Comparison of ENCODE assay signal across 16 mouse cellular contexts in the genomic region with DNA sequence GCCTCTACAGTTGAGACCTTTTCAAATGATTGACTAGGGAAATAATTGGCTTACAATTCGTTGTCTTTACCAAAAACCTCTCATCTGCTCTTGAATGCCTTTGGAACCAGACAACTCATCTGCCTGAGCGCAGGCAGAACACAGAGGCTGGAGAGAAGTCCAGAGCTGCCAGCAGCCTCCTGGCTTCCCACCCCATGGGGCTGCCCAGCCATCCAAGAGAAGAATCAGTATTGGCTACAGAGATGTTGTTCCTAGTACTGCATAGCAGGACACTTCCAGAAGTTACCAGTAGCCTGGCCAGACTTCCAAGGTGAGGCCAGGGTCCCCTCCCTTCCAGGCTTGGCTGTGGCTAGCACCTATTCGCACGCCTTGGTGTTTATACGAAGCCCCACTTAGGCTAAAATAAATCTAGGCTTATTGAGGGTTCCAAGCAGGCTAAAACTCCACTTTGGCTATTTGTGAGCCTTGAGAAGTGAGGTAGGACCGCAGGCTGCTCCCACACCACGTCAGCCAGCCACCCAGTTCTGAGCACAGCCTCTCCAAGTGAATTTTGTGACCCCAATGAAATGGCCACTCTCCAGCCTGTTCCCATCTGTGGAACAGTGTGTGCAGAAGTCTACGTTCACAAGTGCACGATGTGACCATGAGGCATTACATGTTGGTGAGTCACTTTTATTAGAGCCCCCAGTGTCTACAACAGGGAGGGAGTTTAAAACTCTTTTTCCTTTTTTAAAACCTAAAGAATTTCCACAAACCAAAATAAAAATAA. TPM values are rescaled to one million over a fixed set of nuclear protein-coding genes. Genes with fewer than 3 reads are reported as not detected.
DNase-seq lines count a peak whose midpoint lies in the region; ATAC-seq and TF ChIP-seq lines count a peak whose summit lies in the region.
"Had no signal": no experiment of that assay in that cellular context is flagged by ENCODE, and none has a peak within 500 bp of the region (broad histone marks: within the 10 kb centered on the region; RNA-seq: fewer than 3 reads in every experiment).

No protein-coding gene starts in this region.

- H3K27ac ChIP-seq in gastrocnemius, adult 2 months, result peak overlapping the region; percentile 71
- H3K27ac ChIP-seq in stomach, embryonic 16.5 days (ENCODE audit: low read length), result peak overlapping the region; percentile 78
- H3K27ac ChIP-seq: lung, embryonic 15.5 days had no signal

- intact Hi-C loops in gastrocnemius, adult 2 months (cut with DNase I), result no loop called here
- intact Hi-C loops in left cerebral cortex, postnatal 4 days (cut with DNase I), result no loop called here

- peak; percentile 58 for DNase-seq in gastrocnemius, adult 2 months
- DNase-seq in gastrocnemius, postnatal 10 days, result no peak
- peak; percentile 31 for DNase-seq in left cerebral cortex, postnatal 4 days
- no peak for DNase-seq in left cerebral cortex, adult 8-10 months (ENCODE audit: low spot score in 2 of 2)
- peak; percentile 64 for DNase-seq in gastrocnemius, postnatal 25 days
- no peak for DNase-seq in cerebellum, adult 11 months
- DNase-seq: adrenal gland, adult 8-10 months; cerebellum, adult 9-11 months; kidney, adult 18-20 months; liver had no signal

- TF ChIP-seq CTCF in gastrocnemius, adult 2 months (IDR thresholded peaks at IDR 0.05), result no peak

- no peaks in the 10 kb centered on the region for H3K27me3 ChIP-seq in stomach, embryonic 16.5 days (ENCODE audit: control insufficient read depth, insufficient read depth, low read length)
- H3K27me3 ChIP-seq: lung, embryonic 15.5 days had no signal

- no peaks in the 10 kb centered on the region for H3K9me3 ChIP-seq in stomach, embryonic 16.5 days (replicated peaks; ENCODE audit: control insufficient read depth, low read length)
- H3K9me3 ChIP-seq: lung, embryonic 15.5 days; megakaryocyte, embryonic 14.5 days had no signal

- no peaks in the 10 kb centered on the region for H3K36me3 ChIP-seq in stomach, embryonic 16.5 days (ENCODE audit: control insufficient read depth, insufficient read depth, low read length)
- H3K36me3 ChIP-seq: lung, embryonic 15.5 days had no signal

- no peak overlapping the region for H3K4me3 ChIP-seq in gastrocnemius, adult 2 months
- H3K4me3 ChIP-seq in stomach, embryonic 16.5 days (replicated peaks; ENCODE audit: low read length), result no peak overlapping the region
- H3K4me3 ChIP-seq: lung, embryonic 15.5 days; megakaryocyte, embryonic 14.5 days had no signal

- no peak for ATAC-seq in stomach, embryonic 16.5 days (ENCODE audit: insufficient read depth, low FRiP score)
- ATAC-seq in activated CD4-positive, CD25-positive, alpha-beta regulatory T cell, adult 4 months, result no peak

- H3K4me1 ChIP-seq in stomach, embryonic 16.5 days (ENCODE audit: control insufficient read depth, insufficient read depth, low read length), result peaks cover 35% of the 10 kb centered on the region

- no peak overlapping the region; the same call in 1 of the 2 replicates for H3K9ac ChIP-seq in stomach, embryonic 16.5 days (ENCODE audit: low read length)
- H3K9ac ChIP-seq: lung, embryonic 15.5 days had no signal

- 67% methylated on average over 9 of the region's 9 CpGs for WGBS in stomach, embryonic 16.5 days

- H3K4me2 ChIP-seq in stomach, embryonic 16.5 days (ENCODE audit: low read depth, low read length), result no peak overlapping the region
- H3K4me2 ChIP-seq: lung, embryonic 15.5 days had no signal

RNA-seq across cellular contexts. Expression of gene A4galt, which starts 25.3 kb away (rescaled TPM):
- total RNA-seq in gastrocnemius, adult 2 months (2021), result 1 to 10 TPM; 2.8 to 4.0 TPM
- total RNA-seq in gastrocnemius, postnatal 10 days (2021), result 1 to 10 TPM; 5.3 to 7.0 TPM
- total RNA-seq in left cerebral cortex, postnatal 4 days (2021), result 1 to 10 TPM; 3.1 to 3.9 TPM
- 1 to 10 TPM; 3.2 to 5.9 (median 5.4) TPM for total RNA-seq in left cerebral cortex, adult 8-10 months (2022)
- 1 to 10 TPM; 3.7 to 4.3 TPM for total RNA-seq in gastrocnemius, postnatal 25 days (2021)
- polyA plus RNA-seq in stomach, embryonic 16.5 days (2015; fragmentation: Nextera tagmentation; extraction: Ambion mirVana), result 15.3 and 16.9 TPM in 2 replicates
- polyA plus RNA-seq in activated CD4-positive, CD25-positive, alpha-beta regulatory T cell, adult 4 months (2017; shearing (Covaris generic)), result not detected
- total RNA-seq: hematopoietic stem cell, adult 5-6 weeks; monocyte, adult 5-6 weeks had no signal

RNA-seq across cellular contexts. Expression of gene Cyb5r3, which starts 53.9 kb away (rescaled TPM):
- total RNA-seq in gastrocnemius, adult 2 months (2021), result 10 to 100 TPM; 39.2 to 43.1 TPM
- 100 to 1,000 TPM in 1 of 2 experiments, 10 to 100 TPM in 1; 91.3 to 102 TPM for total RNA-seq in gastrocnemius, postnatal 10 days (2021)
- 100 to 1,000 TPM; 106 TPM for total RNA-seq in left cerebral cortex, postnatal 4 days (2021)
- 10 to 100 TPM; 74.6 to 85.7 (median 80.2) TPM for total RNA-seq in left cerebral cortex, adult 8-10 months (2022)
- 10 to 100 TPM; 47.0 to 65.7 TPM for total RNA-seq in gastrocnemius, postnatal 25 days (2021)
- polyA plus RNA-seq in stomach, embryonic 16.5 days (2015; fragmentation: Nextera tagmentation; extraction: Ambion mirVana), result 211 and 262 TPM in 2 replicates
- 10 to 100 TPM; 55.9 to 73.9 TPM for polyA plus RNA-seq in activated CD4-positive, CD25-positive, alpha-beta regulatory T cell, adult 4 months (2017; shearing (Covaris generic))

Comparison
In these comparisons a context has a peak if more than half of its experiments do, and no peak if none do; other contexts are left out.
1. DNase-seq: peak in gastrocnemius, adult 2 months (single experiment), left cerebral cortex, postnatal 4 days (single experiment) and gastrocnemius, postnatal 25 days (single experiment); none in gastrocnemius, postnatal 10 days (single experiment), left cerebral cortex, adult 8-10 months (0 of 2) and cerebellum, adult 11 months (single experiment).